Mouse (Mus musculus): ENCODE results near the gene Lrmda. TPM values are rescaled to one million over a fixed set of nuclear protein-coding genes. Genes with fewer than 3 reads are reported as not detected.

The Lrmda gene
- polyA plus RNA-seq, 1 experiment = not detected

- DNase-seq (ENCODE audit: low read depth) = peak; percentile 76
- TF ChIP-seq POLR2A (IDR thresholded peaks at IDR 0.05; ENCODE audit: borderline replicate concordance, extremely low read depth, insufficient read depth, insufficient read length, poor library complexity, severe bottlenecking) = no peak
- no peak for TF ChIP-seq CTCF (IDR thresholded peaks at IDR 0.05; ENCODE audit: borderline replicate concordance, extremely low read depth, insufficient read depth, insufficient read length)
These were observed 422.4 kb downstream of the Lrmda start for GRCm38 (mm10) chr14:22441859-22442447.

DNA sequence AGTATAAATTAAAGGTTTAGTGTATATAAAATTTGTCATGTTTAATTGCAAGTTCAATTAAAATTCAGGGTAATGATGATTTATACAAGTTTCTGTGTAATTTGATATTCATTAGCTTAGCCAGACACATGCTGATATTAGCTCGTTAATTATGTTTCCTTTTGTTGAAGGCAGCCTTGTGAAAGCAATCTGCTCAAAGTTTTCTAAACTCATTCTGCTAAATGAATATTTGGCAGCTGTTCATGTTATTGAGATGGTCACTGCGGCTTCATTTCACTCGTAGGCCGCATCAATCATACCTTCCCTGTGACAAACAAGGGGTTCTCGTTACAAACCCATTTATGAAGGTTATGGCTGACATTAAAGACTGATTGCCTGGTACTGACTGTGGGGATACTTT is 423.2 kb downstream of the Lrmda start:
- DNase-seq (ENCODE audit: low read depth) = peak; percentile 59
- TF ChIP-seq POLR2A (IDR thresholded peaks at IDR 0.05; ENCODE audit: borderline replicate concordance, extremely low read depth, insufficient read depth, insufficient read length, poor library complexity, severe bottlenecking) = no peak
- TF ChIP-seq CTCF (IDR thresholded peaks at IDR 0.05; ENCODE audit: borderline replicate concordance, extremely low read depth, insufficient read depth, insufficient read length) = no peak

GRCm38 (mm10) chr14:22444541-22444940 is 425.0 kb downstream of the Lrmda start:
- no peak for DNase-seq (ENCODE audit: low read depth)
- no peak for TF ChIP-seq POLR2A (IDR thresholded peaks at IDR 0.05; ENCODE audit: borderline replicate concordance, extremely low read depth, insufficient read depth, insufficient read length, poor library complexity, severe bottlenecking)
- no peak for TF ChIP-seq CTCF (IDR thresholded peaks at IDR 0.05; ENCODE audit: borderline replicate concordance, extremely low read depth, insufficient read depth, insufficient read length)

DNA sequence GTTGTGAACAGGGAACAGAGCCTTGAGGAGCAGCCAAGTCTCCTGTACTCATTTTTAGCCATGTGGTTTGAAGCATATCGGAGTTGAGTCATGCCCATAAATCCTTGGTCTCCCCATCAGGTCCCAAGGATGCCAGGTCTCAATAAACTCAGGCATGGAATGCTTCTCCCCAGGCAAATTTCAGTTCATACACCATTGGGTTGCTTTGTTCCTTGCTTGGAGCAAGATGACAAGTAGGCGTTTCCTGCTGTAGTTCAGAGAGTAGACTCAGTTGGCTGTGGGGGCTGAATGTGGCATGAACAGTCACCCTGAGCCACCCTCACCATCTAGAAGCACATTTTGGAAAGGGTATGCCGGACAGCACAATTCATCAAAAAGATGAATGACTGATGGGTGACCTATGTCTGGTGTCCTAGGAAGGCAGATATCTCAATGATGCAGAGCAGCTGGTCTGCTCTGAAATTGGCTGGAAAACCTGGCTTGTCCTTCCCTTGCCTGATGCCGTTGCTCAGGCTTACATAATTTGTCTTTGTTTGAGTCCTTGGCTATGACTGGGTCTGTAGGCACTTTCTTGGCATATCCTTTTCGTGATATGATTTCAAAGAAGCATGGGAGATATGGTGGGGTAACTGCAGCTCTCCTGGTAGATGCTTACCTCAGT is 425.8 kb downstream of the Lrmda start:
- no peak for TF ChIP-seq CTCF (IDR thresholded peaks at IDR 0.05; ENCODE audit: borderline replicate concordance, extremely low read depth, insufficient read depth, insufficient read length)
- no peak for TF ChIP-seq POLR2A (IDR thresholded peaks at IDR 0.05; ENCODE audit: borderline replicate concordance, extremely low read depth, insufficient read depth, insufficient read length, poor library complexity, severe bottlenecking)
- no peak for DNase-seq (ENCODE audit: low read depth)

DNA sequence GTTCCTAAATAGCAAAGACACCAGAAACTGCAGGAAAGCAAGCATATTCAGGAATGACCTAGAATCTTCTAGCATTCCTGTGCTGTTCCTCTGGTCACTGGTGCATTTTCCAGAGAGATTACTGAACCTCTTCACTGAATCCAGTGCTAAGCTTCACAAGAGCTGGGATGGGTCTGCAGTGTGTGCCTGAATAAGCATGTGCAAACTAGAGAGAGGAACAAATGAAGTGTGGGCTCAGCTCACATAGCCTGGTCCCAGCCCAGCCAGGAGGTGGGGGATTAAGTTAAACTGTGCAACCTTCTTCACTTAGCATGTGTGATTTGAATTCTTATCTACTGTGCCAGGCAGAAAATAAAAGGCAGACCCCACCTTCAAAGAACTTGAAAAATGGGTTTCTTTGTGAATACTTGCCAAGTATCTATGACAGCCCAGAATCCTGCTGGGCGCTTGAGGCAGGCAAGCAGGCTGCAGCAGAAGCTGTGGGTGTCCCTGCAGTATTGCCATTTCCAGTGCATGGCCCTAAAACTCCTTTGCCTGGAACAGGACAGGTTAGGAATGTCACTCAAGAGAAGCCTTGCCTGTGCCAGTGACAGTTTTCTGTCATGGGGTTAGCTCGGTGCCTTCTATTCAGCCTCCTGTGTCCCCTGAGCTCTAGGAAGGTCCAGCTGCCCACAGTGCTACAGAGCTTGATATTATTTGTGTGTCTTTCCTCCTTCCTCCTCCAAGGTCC is 426.5 kb downstream of the Lrmda start:
- no peak for DNase-seq (ENCODE audit: low read depth)
- TF ChIP-seq CTCF (IDR thresholded peaks at IDR 0.05; ENCODE audit: borderline replicate concordance, extremely low read depth, insufficient read depth, insufficient read length) = no peak
- TF ChIP-seq POLR2A (IDR thresholded peaks at IDR 0.05; ENCODE audit: borderline replicate concordance, extremely low read depth, insufficient read depth, insufficient read length, poor library complexity, severe bottlenecking) = no peak

- peak; percentile 61 for DNase-seq (ENCODE audit: low read depth)
- TF ChIP-seq CTCF (IDR thresholded peaks at IDR 0.05; ENCODE audit: borderline replicate concordance, extremely low read depth, insufficient read depth, insufficient read length) (no peak), POLR2A (IDR thresholded peaks at IDR 0.05; ENCODE audit: borderline replicate concordance, extremely low read depth, insufficient read depth, insufficient read length, poor library complexity, severe bottlenecking) (no peak)
These were observed 432.1 kb downstream of the Lrmda start for GRCm38 (mm10) chr14:22451603-22452002.

GRCm38 (mm10) chr14:22464314-22464713 is 444.8 kb downstream of the Lrmda start:
- DNase-seq (ENCODE audit: low read depth) = no peak
- no peak for TF ChIP-seq POLR2A (IDR thresholded peaks at IDR 0.05; ENCODE audit: borderline replicate concordance, extremely low read depth, insufficient read depth, insufficient read length, poor library complexity, severe bottlenecking)
- TF ChIP-seq CTCF (IDR thresholded peaks at IDR 0.05; ENCODE audit: borderline replicate concordance, extremely low read depth, insufficient read depth, insufficient read length) = no peak

DNA sequence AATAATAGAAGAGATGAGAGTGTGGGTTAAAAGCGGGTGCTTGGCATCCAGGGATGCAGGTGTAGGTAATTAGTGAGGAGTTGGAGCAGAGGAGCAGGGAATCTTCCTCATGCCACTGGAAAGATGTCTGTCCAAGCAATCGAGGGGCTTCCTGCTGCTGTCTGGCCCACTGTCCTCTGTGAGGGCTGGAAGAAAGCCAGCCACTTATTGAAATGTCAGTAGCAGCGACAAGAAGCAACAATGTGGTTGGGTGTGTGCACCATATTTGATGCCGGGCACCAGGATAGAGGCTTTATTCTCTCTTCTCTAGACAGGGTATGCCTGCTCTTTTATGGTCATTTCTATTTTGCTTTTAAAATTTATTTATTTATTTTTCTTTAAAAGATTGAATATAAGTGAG is 451.5 kb downstream of the Lrmda start:
- no peak for TF ChIP-seq POLR2A (IDR thresholded peaks at IDR 0.05; ENCODE audit: borderline replicate concordance, extremely low read depth, insufficient read depth, insufficient read length, poor library complexity, severe bottlenecking)
- no peak for TF ChIP-seq CTCF (IDR thresholded peaks at IDR 0.05; ENCODE audit: borderline replicate concordance, extremely low read depth, insufficient read depth, insufficient read length)
- peak; percentile 37 for DNase-seq (ENCODE audit: low read depth)

- DNase-seq (ENCODE audit: low read depth) = no peak
These were observed 453.9 kb downstream of the Lrmda start for GRCm38 (mm10) chr14:22473451-22473850.

DNA sequence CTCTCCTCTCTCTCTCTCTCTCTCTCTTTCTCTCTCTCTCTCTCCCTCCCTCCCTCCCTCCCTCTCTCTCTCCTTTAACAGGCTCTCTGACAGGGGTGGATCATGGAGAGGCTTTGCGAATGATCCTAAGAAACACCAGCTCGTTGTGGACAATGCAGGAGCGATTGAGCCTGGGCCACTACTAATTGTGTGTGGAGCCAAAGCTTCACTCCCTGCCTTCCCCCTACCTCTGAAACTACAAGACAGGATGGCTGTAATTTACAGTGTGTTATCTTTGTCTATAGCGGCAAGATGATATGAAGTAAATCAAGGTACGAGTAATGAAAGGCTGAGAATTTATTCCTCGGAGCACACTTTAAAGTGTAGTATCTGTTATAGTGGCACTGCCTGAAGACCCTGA is 454.5 kb downstream of the Lrmda start:
- DNase-seq (ENCODE audit: low read depth) = no peak
- no peak for TF ChIP-seq CTCF (IDR thresholded peaks at IDR 0.05; ENCODE audit: borderline replicate concordance, extremely low read depth, insufficient read depth, insufficient read length)
- no peak for TF ChIP-seq POLR2A (IDR thresholded peaks at IDR 0.05; ENCODE audit: borderline replicate concordance, extremely low read depth, insufficient read depth, insufficient read length, poor library complexity, severe bottlenecking)

More at GRCm38 (mm10) chr14:22473451-22473850, 453.9 kb downstream of the Lrmda start:
- TF ChIP-seq CTCF (IDR thresholded peaks at IDR 0.05; ENCODE audit: borderline replicate concordance, extremely low read depth, insufficient read depth, insufficient read length) (no peak), POLR2A (IDR thresholded peaks at IDR 0.05; ENCODE audit: borderline replicate concordance, extremely low read depth, insufficient read depth, insufficient read length, poor library complexity, severe bottlenecking) (no peak)

DNA sequence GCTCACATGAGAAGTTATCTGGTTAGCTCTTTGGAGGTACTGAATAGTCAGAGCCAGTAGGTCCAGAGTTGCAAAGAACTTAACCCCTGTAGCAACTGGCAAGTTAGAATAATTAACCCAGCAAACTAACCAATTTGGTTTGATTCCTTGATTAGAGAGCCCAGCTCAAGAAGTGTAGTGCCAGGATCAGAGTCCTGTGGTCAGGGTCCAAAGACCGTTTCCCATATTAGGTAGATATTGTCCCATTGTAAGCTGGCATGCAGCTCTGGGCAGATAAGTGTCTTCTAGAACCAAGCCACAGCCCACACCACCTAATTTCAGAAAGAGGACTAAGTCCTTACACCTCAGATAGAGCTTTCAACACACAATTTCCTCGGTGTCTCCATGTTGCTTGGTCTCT is 473.8 kb downstream of the Lrmda start:
- TF ChIP-seq CTCF (IDR thresholded peaks at IDR 0.05; ENCODE audit: borderline replicate concordance, extremely low read depth, insufficient read depth, insufficient read length) (no peak), POLR2A (IDR thresholded peaks at IDR 0.05; ENCODE audit: borderline replicate concordance, extremely low read depth, insufficient read depth, insufficient read length, poor library complexity, severe bottlenecking) (no peak)
- no peak for DNase-seq (ENCODE audit: low read depth)
